Mouse (Mus musculus): ENCODE data around the gene Rbms1. TPM values are rescaled to one million over a fixed set of nuclear protein-coding genes. Genes with fewer than 3 reads are reported as not detected.

Gene Rbms1
- total and polyA plus RNA-seq, 3 experiments, result 10.1 to 27.4 TPM; not detected in 1

DNA sequence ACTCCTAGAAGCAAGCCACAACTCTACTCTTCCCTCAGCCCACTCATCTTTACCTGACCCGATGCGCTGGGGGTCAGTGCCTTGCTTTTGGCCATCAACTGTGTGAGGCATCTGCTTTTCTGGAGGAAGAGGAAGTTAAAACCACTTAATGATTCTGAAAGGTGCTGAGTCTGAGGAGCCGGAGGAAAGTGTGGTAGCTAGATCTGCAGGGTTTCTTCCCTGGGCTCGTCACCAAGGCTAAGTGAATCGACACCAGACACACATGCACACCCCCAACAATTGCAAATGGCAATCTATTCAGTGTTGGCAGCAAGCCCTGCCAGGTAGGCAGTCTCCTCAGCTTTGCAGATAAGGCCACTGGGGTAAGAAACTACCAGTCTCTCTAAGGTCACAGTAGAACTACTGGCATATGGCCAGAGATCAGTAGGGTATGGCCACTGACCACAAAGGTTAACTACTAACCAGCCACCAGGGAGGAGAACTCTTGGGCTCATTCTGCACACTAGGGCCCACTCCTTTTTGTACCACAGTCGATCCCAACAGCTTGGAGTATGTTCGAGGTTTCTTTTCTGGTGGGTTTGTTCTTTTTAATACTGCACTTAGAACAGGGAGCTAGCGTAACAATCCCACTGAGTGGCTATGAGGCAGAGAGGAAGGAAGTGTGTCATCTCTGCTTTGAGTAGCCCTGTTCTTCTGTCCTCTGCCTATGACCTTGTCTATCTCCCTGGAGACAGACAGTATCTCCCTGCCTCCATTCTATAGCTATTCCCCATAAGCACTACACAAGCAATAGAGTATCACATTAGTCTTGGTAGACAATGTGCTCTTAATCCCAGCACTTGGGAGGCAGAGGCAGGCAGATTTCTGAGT lies 34.9 kb downstream of the Rbms1 start:
- no peak for DNase-seq (ENCODE audit: low read depth, low spot score)
- no peaks in the 10 kb centered on the region for H3K9me3 ChIP-seq (replicated peaks; ENCODE audit: insufficient read depth, low read length)
- H3K4me1 ChIP-seq (ENCODE audit: control insufficient read depth in 1 of 2, insufficient read depth in 2 of 2, low read length in 2 of 2), result no peaks in the 10 kb centered on the region; a peak in 1 of 4 replicates
- H3K4me3 ChIP-seq (ENCODE audit: control insufficient read depth in 1 of 2, insufficient read depth in 1 of 2, low read depth in 2 of 2, low read length in 2 of 2), result no peak overlapping the region
- no peaks in the 10 kb centered on the region; a peak in 1 of 4 replicates for H3K27me3 ChIP-seq (ENCODE audit: control insufficient read depth in 1 of 2, insufficient read depth in 2 of 2, low read length in 2 of 2)
- no peaks in the 10 kb centered on the region for H3K79me2 ChIP-seq (ENCODE audit: control insufficient read depth, insufficient read depth, low read length, poor library complexity)
- no peak overlapping the region for H3K9ac ChIP-seq (ENCODE audit: control insufficient read depth, low read depth, low read length, poor library complexity, severe bottlenecking)
- H3K36me3 ChIP-seq (ENCODE audit: control insufficient read depth in 1 of 2, insufficient read depth in 2 of 2, low read length in 2 of 2), result no peaks in the 10 kb centered on the region
- TF ChIP-seq EP300 (IDR thresholded peaks at IDR 0.05; ENCODE audit: low read depth in 1 of 2, low read length in 2 of 2) (no peak), MAZ (IDR thresholded peaks at IDR 0.05; ENCODE audit: low read depth, low read length) (no peak), ZNF384 (IDR thresholded peaks at IDR 0.05; ENCODE audit: low read depth, low read length) (no peak), BHLHE40 (IDR thresholded peaks at IDR 0.05; ENCODE audit: borderline replicate concordance, low read depth, low read length) (no peak), MYB (IDR thresholded peaks at IDR 0.05; ENCODE audit: low read depth, low read length) (no peak), GABPA (IDR thresholded peaks at IDR 0.05; ENCODE audit: low read depth, low read length) (no peak), TBP (IDR thresholded peaks at IDR 0.05; ENCODE audit: low read depth, low read length) (no peak), POLR2AphosphoS2 (IDR thresholded peaks at IDR 0.05; ENCODE audit: low read length) (no peak), ELF1 (IDR thresholded peaks at IDR 0.05; ENCODE audit: low read depth, low read length) (no peak), MEF2A (IDR thresholded peaks at IDR 0.05; ENCODE audit: extremely low read depth, insufficient replicate concordance, low read depth, low read length, poor library complexity, severe bottlenecking) (no peak), MAX (IDR thresholded peaks at IDR 0.05; ENCODE audit: low read length) (no peak), ZC3H11A (IDR thresholded peaks at IDR 0.05; ENCODE audit: low read depth, low read length) (no peak), NELFE (IDR thresholded peaks at IDR 0.05; ENCODE audit: low read depth, low read length) (no peak)
- no peak overlapping the region for H3K27ac ChIP-seq (ENCODE audit: control insufficient read depth, low read depth, low read length)

DNA sequence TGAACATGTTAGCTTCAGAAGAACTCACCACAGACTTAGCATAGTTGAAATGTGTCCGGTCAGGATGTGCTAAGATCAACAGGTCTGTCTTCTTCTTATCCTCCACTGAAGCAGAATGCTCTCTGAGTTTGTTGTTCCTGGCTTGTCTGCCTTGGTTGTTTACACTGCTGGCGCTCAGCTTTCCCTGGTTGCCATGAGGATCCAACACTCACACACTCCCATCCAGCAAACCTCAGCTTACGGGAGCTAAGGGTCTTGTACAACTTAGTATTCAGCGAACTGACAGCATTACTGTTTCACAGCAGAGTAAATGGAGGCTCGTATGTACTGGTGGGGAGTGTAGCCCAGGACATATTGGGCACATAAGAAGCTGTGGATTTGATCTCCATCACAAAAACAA lies 37.9 kb downstream of the Rbms1 start:
- no peak for DNase-seq (ENCODE audit: low read depth, low spot score)
- Histone ChIP-seq H3K4me3 (ENCODE audit: control insufficient read depth in 1 of 2, insufficient read depth in 1 of 2, low read depth in 2 of 2, low read length in 2 of 2) (no peak overlapping the region), H3K79me2 (ENCODE audit: control insufficient read depth, insufficient read depth, low read length, poor library complexity) (no peaks in the 10 kb centered on the region), H3K36me3 (ENCODE audit: control insufficient read depth in 1 of 2, insufficient read depth in 2 of 2, low read length in 2 of 2) (no peaks in the 10 kb centered on the region), H3K9me3 (replicated peaks; ENCODE audit: insufficient read depth, low read length) (no peaks in the 10 kb centered on the region), H3K4me1 (ENCODE audit: control insufficient read depth in 1 of 2, insufficient read depth in 2 of 2, low read length in 2 of 2) (no peaks in the 10 kb centered on the region; a peak in 1 of 4 replicates), H3K9ac (ENCODE audit: control insufficient read depth, low read depth, low read length, poor library complexity, severe bottlenecking) (no peak overlapping the region), H3K27ac (ENCODE audit: control insufficient read depth, low read depth, low read length) (no peak overlapping the region), H3K27me3 (ENCODE audit: control insufficient read depth in 1 of 2, insufficient read depth in 2 of 2, low read length in 2 of 2) (no peaks in the 10 kb centered on the region; a peak in 1 of 4 replicates)
- TF ChIP-seq GABPA (IDR thresholded peaks at IDR 0.05; ENCODE audit: low read depth, low read length) (no peak), ZNF384 (IDR thresholded peaks at IDR 0.05; ENCODE audit: low read depth, low read length) (no peak), MXI1 (IDR thresholded peaks at IDR 0.05; ENCODE audit: low read depth, low read length) (no peak), RCOR1 (IDR thresholded peaks at IDR 0.05; ENCODE audit: low read depth, low read length) (no peak), CTCF (IDR thresholded peaks at IDR 0.05 in 2 of 3, conservative IDR thresholded peaks at IDR 0.05 in 1 of 3; ENCODE audit: control insufficient read depth in 1 of 3, insufficient read depth in 1 of 3, low read depth in 2 of 3, low read length in 3 of 3, poor library complexity in 1 of 3, severe bottlenecking in 1 of 3) (no peak), JUND (IDR thresholded peaks at IDR 0.05; ENCODE audit: low read depth, low read length) (no peak), MAZ (IDR thresholded peaks at IDR 0.05; ENCODE audit: low read depth, low read length) (no peak), E2F4 (IDR thresholded peaks at IDR 0.05; ENCODE audit: borderline replicate concordance, low read depth, low read length) (no peak), MAX (IDR thresholded peaks at IDR 0.05; ENCODE audit: low read length) (no peak), KAT2A (conservative IDR thresholded peaks at IDR 0.05; ENCODE audit: low read depth, low read length) (no peak), ZMIZ1 (IDR thresholded peaks at IDR 0.05; ENCODE audit: low read depth, low read length) (no peak), GATA1 (IDR thresholded peaks at IDR 0.05; ENCODE audit: low read depth, low read length) (no peak), MYC (IDR thresholded peaks at IDR 0.05; ENCODE audit: low read depth, low read length) (no peak), POLR2AphosphoS5 (IDR thresholded peaks at IDR 0.05; ENCODE audit: borderline replicate concordance, low read depth, low read length) (no peak), POLR2AphosphoS2 (IDR thresholded peaks at IDR 0.05; ENCODE audit: low read length) (no peak), CHD2 (IDR thresholded peaks at IDR 0.05; ENCODE audit: low read length) (no peak)
